Mouse (Mus musculus) MEL (cell line): ENCODE results near the gene Arid1b.

Source experiments
- CHD1 ChIP-seq: IDR thresholded peaks from 2 replicates; pipeline ENCODE4 v1.6.1; 2012; ENCODE audit warnings: low read depth, mild to moderate bottlenecking, inconsistent platforms, low read length, improper control_type of control experiment
- CTCF ChIP-seq, 3 experiments: IDR thresholded peaks in 2 of 3; conservative IDR thresholded peaks in 1 of 3; 2 replicates each; pipeline ENCODE4 v1.5.1; 2011 to 2012; ENCODE audit warnings: low read length in 3 of 3, low read depth in 2 of 3, mild to moderate bottlenecking in 2 of 3, improper control_type of control experiment in 1 of 3, inconsistent platforms in 1 of 3, mixed read lengths in 1 of 3, moderate library complexity in 1 of 3; ENCODE audit not compliant: control insufficient read depth in 1 of 3, insufficient read depth in 1 of 3, poor library complexity in 1 of 3, severe bottlenecking in 1 of 3
- E2F4 ChIP-seq: IDR thresholded peaks from 2 replicates; pipeline ENCODE4 v1.6.1; 2011; ENCODE audit warnings: low read depth, low read length, improper control_type of control experiment, borderline replicate concordance
- EP300 ChIP-seq, 2 experiments: IDR thresholded peaks; 2 replicates each; pipeline ENCODE4 v1.6.1; 2011; ENCODE audit warnings: improper control_type of control experiment in 2 of 2, low read length in 2 of 2, low read depth in 1 of 2, mild to moderate bottlenecking in 1 of 2
- ETS1 ChIP-seq: IDR thresholded peaks from 2 replicates; pipeline ENCODE4 v1.6.1; 2012; ENCODE audit warnings: low read depth, mild to moderate bottlenecking, inconsistent platforms, low read length, improper control_type of control experiment, moderate library complexity
- NRF1 ChIP-seq: IDR thresholded peaks from 2 replicates; pipeline ENCODE4 v1.6.1; 2014; ENCODE audit warnings: low read depth, mild to moderate bottlenecking, inconsistent platforms, low read length, improper control_type of control experiment, moderate library complexity; ENCODE audit not compliant: poor library complexity, insufficient read depth, severe bottlenecking
- POLR2A ChIP-seq, 2 experiments: IDR thresholded peaks; 2 replicates each; pipeline ENCODE4 v1.6.1; 2011 to 2012; ENCODE audit warnings: low read length in 2 of 2, mild to moderate bottlenecking in 2 of 2, control low read depth in 1 of 2, improper control_type of control experiment in 1 of 2, low read depth in 1 of 2, moderate library complexity in 1 of 2; ENCODE audit not compliant: control insufficient read depth in 1 of 2, insufficient read depth in 1 of 2, poor library complexity in 1 of 2
- POLR2AphosphoS2 ChIP-seq: IDR thresholded peaks from 2 replicates; pipeline ENCODE4 v1.6.1; 2011; ENCODE audit warnings: low read length, improper control_type of control experiment
- TCF12 ChIP-seq: IDR thresholded peaks from 2 replicates; pipeline ENCODE4 v1.6.1; 2014; ENCODE audit warnings: low read depth, mild to moderate bottlenecking, inconsistent platforms, low read length, improper control_type of control experiment, moderate library complexity
- USF2 ChIP-seq, 2 experiments: IDR thresholded peaks; 2 replicates each; pipeline ENCODE4 v1.6.1; 2011 to 2012; ENCODE audit warnings: improper control_type of control experiment in 2 of 2, low read length in 2 of 2, borderline replicate concordance in 1 of 2, inconsistent platforms in 1 of 2, low read depth in 1 of 2, mild to moderate bottlenecking in 1 of 2; ENCODE audit not compliant: insufficient read depth in 1 of 2
- ZMIZ1 ChIP-seq: IDR thresholded peaks from 2 replicates; pipeline ENCODE4 v1.6.1; 2012; ENCODE audit warnings: low read depth, mild to moderate bottlenecking, inconsistent platforms, low read length, improper control_type of control experiment, moderate library complexity

- TF ChIP-seq ETS1 (no peak), CHD1 (no peak), EP300 (IDR thresholded peaks at IDR 0.05; ENCODE audit: low read depth in 1 of 2, low read length in 2 of 2) (no peak), CTCF (IDR thresholded peaks at IDR 0.05 in 2 of 3, conservative IDR thresholded peaks at IDR 0.05 in 1 of 3; ENCODE audit: control insufficient read depth in 1 of 3, insufficient read depth in 1 of 3, low read depth in 2 of 3, low read length in 3 of 3, poor library complexity in 1 of 3, severe bottlenecking in 1 of 3) (no peak), TCF12 (no peak), POLR2A (IDR thresholded peaks at IDR 0.05; ENCODE audit: control insufficient read depth in 1 of 2, insufficient read depth in 1 of 2, low read depth in 1 of 2, low read length in 2 of 2, poor library complexity in 1 of 2) (no peak), POLR2AphosphoS2 (no peak), USF2 (IDR thresholded peaks at IDR 0.05; ENCODE audit: borderline replicate concordance in 1 of 2, insufficient read depth in 1 of 2, low read depth in 1 of 2, low read length in 2 of 2) (no peak), NRF1 (no peak), E2F4 (no peak), ZMIZ1 (no peak)
Observed at GRCm38 (mm10) chr17:5237765-5238164, 243.6 kb downstream of the Arid1b start.
